Mouse (Mus musculus): ENCODE measurements at regions not wholly inside any gene's neighbourhood (a gene's known extent, or its start where the extent isn't known, plus 50 kb on each side); places are given as distances from the start of the nearest gene placed in this dataset.

DNA sequence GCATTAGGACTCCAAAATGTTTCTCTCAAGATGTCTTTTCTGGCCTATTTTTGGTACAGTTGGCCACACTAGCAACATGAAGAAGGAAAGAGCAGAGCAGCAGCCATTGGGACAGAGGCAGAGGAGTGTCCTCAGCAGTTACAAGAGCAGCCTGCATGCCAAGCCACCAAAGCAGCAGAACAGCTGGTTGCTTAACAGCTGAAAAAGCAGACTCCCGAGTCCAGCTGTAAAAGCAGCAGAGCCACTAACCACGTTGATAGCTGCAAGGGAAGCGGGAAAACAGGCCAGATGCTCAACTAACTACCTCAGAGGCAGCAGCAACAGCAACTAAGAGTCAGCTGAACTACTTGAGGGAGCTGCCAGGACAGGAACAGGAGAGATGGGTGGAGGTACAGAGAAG lies 134.4 kb upstream of the Sh3bp4 start:
- no peak overlapping the region for H3K9ac ChIP-seq (ENCODE audit: low read depth, low read length)
- peaks cover 3% of the 10 kb centered on the region; the same call in 1 of the 2 replicates for H3K4me1 ChIP-seq (ENCODE audit: control insufficient read depth, insufficient read depth, low read length)
- 75% methylated on average over 3 of the region's 3 CpGs for WGBS
- H3K9me3 ChIP-seq (ENCODE audit: control insufficient read depth, low read length), result no peaks in the 10 kb centered on the region
- no peak overlapping the region for H3K4me3 ChIP-seq (ENCODE audit: low read length)
- H3K27me3 ChIP-seq (replicated peaks; ENCODE audit: control insufficient read depth, insufficient read depth, low read length), result no peaks in the 10 kb centered on the region
- no peak for ATAC-seq
- H3K36me3 ChIP-seq (ENCODE audit: control insufficient read depth, insufficient read depth, low read length), result no peaks in the 10 kb centered on the region
- H3K4me2 ChIP-seq (ENCODE audit: low read depth, low read length), result no peak overlapping the region
- no peak overlapping the region for H3K27ac ChIP-seq (ENCODE audit: low read length)

DNA sequence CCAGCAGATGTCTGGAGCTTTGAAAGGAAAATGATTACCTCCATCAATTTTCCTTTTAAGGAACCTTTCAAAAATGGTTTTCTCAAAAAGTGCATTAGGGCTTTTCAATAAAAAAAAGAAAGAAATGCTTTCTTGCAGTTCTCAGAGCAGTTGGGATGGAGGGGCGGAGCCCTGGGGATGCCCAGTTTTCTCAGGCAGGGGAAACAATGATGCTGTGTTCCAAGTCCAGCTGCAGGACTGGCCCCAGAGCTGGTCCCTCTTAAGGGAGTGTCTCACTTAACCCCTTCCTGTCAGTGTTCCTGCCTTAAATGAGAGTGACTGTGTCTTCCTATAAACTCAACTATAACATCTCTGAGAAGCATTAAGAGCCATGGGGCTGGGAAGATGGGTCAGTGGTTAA lies 132.9 kb upstream of the Sh3bp4 start:
- H3K4me3 ChIP-seq (ENCODE audit: low read length), result no peak overlapping the region
- no peak overlapping the region for H3K27ac ChIP-seq (ENCODE audit: low read length)
- H3K4me1 ChIP-seq (ENCODE audit: control insufficient read depth, insufficient read depth, low read length), result peaks cover 3% of the 10 kb centered on the region; the same call in 1 of the 2 replicates
- ATAC-seq, result no peak
- H3K27me3 ChIP-seq (replicated peaks; ENCODE audit: control insufficient read depth, insufficient read depth, low read length), result no peaks in the 10 kb centered on the region
- no peak overlapping the region for H3K4me2 ChIP-seq (ENCODE audit: low read depth, low read length)
- no peak overlapping the region for H3K9ac ChIP-seq (ENCODE audit: low read depth, low read length)
- H3K36me3 ChIP-seq (ENCODE audit: control insufficient read depth, insufficient read depth, low read length), result no peaks in the 10 kb centered on the region
- no peaks in the 10 kb centered on the region for H3K9me3 ChIP-seq (ENCODE audit: control insufficient read depth, low read length)
- 74% methylated on average over 1 of the region's 1 CpGs for WGBS

DNA sequence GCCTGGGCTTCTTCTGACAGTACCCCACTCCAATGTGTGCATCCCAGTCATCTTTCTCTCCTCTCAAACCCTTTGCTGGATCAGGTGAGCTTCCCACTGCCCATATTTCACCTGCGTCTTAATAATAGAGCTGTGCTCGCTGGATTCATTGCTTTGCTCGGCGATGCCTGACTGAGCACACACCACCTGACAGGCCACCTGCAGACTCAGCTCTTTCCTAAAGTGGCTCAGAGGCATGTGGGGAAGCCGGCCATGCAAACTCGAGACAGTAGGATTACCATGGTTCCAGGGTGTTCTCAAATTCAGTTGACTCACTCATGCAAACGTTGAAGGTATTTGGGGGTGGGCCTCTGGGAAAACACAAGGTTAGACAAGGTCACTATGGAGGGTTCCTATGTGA lies 131.8 kb upstream of the Sh3bp4 start:
- Histone ChIP-seq H3K4me1 (ENCODE audit: control insufficient read depth, insufficient read depth, low read length) (peaks cover 5% of the 10 kb centered on the region; the same call in 1 of the 2 replicates), H3K4me3 (ENCODE audit: low read length) (no peak overlapping the region), H3K9ac (ENCODE audit: low read depth, low read length) (no peak overlapping the region), H3K36me3 (ENCODE audit: control insufficient read depth, insufficient read depth, low read length) (no peaks in the 10 kb centered on the region), H3K27me3 (replicated peaks; ENCODE audit: control insufficient read depth, insufficient read depth, low read length) (no peaks in the 10 kb centered on the region), H3K27ac (ENCODE audit: low read length) (no peak overlapping the region), H3K4me2 (ENCODE audit: low read depth, low read length) (no peak overlapping the region), H3K9me3 (ENCODE audit: control insufficient read depth, low read length) (no peaks in the 10 kb centered on the region)
- WGBS, result 73% methylated on average over 7 of the region's 7 CpGs
- no peak for ATAC-seq

DNA sequence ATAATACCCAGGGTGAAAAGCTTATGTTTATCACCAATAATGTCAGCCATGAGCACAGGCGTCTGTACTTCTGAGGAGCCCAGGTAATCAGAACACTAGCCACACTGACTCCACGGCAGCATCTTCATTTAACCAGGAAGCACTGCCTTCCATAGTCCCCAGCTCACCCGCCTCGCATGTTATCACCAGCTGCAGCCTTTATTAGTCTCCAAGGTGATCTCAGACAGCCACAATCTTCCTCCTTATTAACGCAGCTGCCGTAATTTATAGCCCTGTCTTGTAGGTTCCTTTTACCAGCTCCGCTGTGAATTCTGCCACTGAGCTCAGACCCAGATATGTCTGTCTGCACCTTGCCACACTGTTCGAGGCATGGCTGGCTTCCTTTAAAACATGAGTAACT lies 127.2 kb upstream of the Sh3bp4 start:
- no peak overlapping the region for H3K9ac ChIP-seq (ENCODE audit: low read depth, low read length)
- peak; percentile 56; the same call in 1 of the 2 replicates for ATAC-seq
- 0 out of 2 replicates have a peak, but pooled peaks cover 3% of the 10 kb centered on the region for H3K4me1 ChIP-seq (ENCODE audit: control insufficient read depth, insufficient read depth, low read length)
- no peak overlapping the region for H3K4me3 ChIP-seq (ENCODE audit: low read length)
- no peak overlapping the region for H3K27ac ChIP-seq (ENCODE audit: low read length)
- WGBS, result 41% methylated on average over 8 of the region's 8 CpGs
- H3K9me3 ChIP-seq (ENCODE audit: control insufficient read depth, low read length), result no peaks in the 10 kb centered on the region
- no peaks in the 10 kb centered on the region for H3K36me3 ChIP-seq (ENCODE audit: control insufficient read depth, insufficient read depth, low read length)
- H3K4me2 ChIP-seq (ENCODE audit: low read depth, low read length), result no peak overlapping the region
- no peaks in the 10 kb centered on the region for H3K27me3 ChIP-seq (replicated peaks; ENCODE audit: control insufficient read depth, insufficient read depth, low read length)

DNA sequence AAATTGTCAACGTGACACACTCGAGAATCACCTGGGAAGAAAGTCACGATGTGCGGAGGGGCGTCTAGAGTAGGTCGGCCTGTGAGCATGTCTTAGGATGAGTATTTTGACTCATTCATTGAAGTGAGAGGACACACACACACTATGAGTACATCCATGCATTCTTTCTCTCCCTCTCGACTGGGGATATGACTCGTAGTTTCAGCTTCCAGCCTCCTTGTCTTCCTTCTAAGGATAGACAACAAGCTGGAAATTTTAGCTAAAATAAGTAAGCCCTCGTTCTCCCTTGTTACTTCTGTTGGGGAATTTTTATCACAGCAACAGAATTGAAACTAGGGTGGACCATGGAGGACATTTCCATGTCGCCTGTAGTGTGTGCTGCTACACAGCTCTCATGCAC lies 124.3 kb upstream of the Sh3bp4 start:
- H3K4me1 ChIP-seq (ENCODE audit: control insufficient read depth, insufficient read depth, low read length), result 0 out of 2 replicates have a peak, but pooled peaks cover 3% of the 10 kb centered on the region
- no peak for ATAC-seq
- no peak overlapping the region for H3K9ac ChIP-seq (ENCODE audit: low read depth, low read length)
- H3K36me3 ChIP-seq (ENCODE audit: control insufficient read depth, insufficient read depth, low read length), result no peaks in the 10 kb centered on the region
- no peak overlapping the region for H3K4me3 ChIP-seq (ENCODE audit: low read length)
- WGBS, result 86% methylated on average over 10 of the region's 10 CpGs
- H3K9me3 ChIP-seq (ENCODE audit: control insufficient read depth, low read length), result no peaks in the 10 kb centered on the region; the same call in 1 of the 2 replicates
- no peak overlapping the region for H3K4me2 ChIP-seq (ENCODE audit: low read depth, low read length)
- H3K27ac ChIP-seq (ENCODE audit: low read length), result no peak overlapping the region
- H3K27me3 ChIP-seq (replicated peaks; ENCODE audit: control insufficient read depth, insufficient read depth, low read length), result no peaks in the 10 kb centered on the region

DNA sequence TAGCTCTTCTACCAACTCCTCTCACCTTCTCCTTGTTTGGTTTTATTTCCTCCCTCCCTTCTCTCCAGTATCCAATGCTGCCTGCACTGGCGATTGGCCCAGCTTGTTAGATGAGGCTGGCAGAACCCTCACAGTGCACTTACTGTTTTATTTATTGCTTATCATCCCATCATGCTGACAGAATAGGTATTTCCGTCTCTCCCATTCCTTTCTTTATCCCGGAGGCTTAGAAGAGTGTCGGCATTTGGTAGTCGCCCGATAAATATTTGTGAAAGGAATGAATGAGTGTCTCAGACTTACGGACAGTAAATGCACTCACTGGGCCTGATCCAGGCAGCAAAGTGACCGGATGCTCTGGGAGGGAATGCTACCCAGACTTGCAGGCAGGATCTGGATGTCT lies 123.8 kb upstream of the Sh3bp4 start:
- WGBS, result 57% methylated on average over 8 of the region's 8 CpGs
- no peak overlapping the region for H3K9ac ChIP-seq (ENCODE audit: low read depth, low read length)
- H3K36me3 ChIP-seq (ENCODE audit: control insufficient read depth, insufficient read depth, low read length), result no peaks in the 10 kb centered on the region
- H3K4me3 ChIP-seq (ENCODE audit: low read length), result no peak overlapping the region
- ATAC-seq, result no peak
- no peak overlapping the region for H3K4me2 ChIP-seq (ENCODE audit: low read depth, low read length)
- 0 out of 2 replicates have a peak, but pooled peaks cover 3% of the 10 kb centered on the region for H3K4me1 ChIP-seq (ENCODE audit: control insufficient read depth, insufficient read depth, low read length)
- H3K9me3 ChIP-seq (ENCODE audit: control insufficient read depth, low read length), result no peaks in the 10 kb centered on the region; the same call in 1 of the 2 replicates
- H3K27me3 ChIP-seq (replicated peaks; ENCODE audit: control insufficient read depth, insufficient read depth, low read length), result no peaks in the 10 kb centered on the region
- H3K27ac ChIP-seq (ENCODE audit: low read length), result no peak overlapping the region

DNA sequence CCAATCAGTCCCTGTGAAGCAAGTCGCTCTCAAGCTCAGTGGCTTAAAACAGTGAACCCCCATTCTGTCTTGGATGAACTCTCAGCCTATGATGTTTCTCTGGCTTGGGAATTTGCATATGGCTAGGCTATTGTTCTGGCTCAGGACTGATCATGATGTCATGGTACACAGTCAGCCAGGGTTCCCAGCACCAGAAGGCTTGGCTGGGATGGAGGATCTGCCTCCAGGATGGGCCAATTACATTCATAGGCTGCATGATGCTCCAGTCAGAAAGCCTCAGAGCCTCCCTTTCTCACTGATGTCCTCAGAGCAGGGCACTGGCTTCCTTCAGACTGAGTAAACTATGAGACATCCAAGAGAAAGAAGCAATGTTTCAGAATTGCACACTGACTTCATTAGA lies 120.3 kb upstream of the Sh3bp4 start:
- no peak overlapping the region for H3K4me3 ChIP-seq (ENCODE audit: low read length)
- no peaks in the 10 kb centered on the region for H3K27me3 ChIP-seq (replicated peaks; ENCODE audit: control insufficient read depth, insufficient read depth, low read length)
- no peaks in the 10 kb centered on the region for H3K4me1 ChIP-seq (ENCODE audit: control insufficient read depth, insufficient read depth, low read length)
- no peaks in the 10 kb centered on the region for H3K36me3 ChIP-seq (ENCODE audit: control insufficient read depth, insufficient read depth, low read length)
- H3K9ac ChIP-seq (ENCODE audit: low read depth, low read length), result no peak overlapping the region
- no peak overlapping the region for H3K27ac ChIP-seq (ENCODE audit: low read length)
- H3K9me3 ChIP-seq (ENCODE audit: control insufficient read depth, low read length), result no peaks in the 10 kb centered on the region; the same call in 1 of the 2 replicates
- H3K4me2 ChIP-seq (ENCODE audit: low read depth, low read length), result no peak overlapping the region
- ATAC-seq, result no peak
- 88% methylated on average over 1 of the region's 1 CpGs for WGBS

DNA sequence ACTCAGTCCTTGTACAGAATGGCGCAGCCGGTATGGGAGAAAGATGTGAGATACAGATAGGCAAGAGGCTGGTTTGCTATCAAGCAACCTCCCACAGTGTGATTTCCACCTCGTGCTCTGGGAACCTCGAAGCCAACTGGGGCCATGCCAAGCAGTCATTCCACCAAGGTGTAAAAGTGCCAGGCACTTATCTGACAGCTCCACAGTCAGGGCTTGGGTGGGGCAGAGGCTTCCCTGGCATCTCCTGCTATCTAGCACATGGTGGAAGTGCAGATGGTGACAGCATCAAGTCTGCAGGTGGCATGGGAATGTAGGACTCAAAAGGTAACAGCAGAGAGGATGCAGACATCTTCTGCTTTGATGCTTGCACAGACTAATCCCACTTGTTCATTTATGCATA lies 116.7 kb upstream of the Sh3bp4 start:
- H3K36me3 ChIP-seq (ENCODE audit: control insufficient read depth, insufficient read depth, low read length), result no peaks in the 10 kb centered on the region
- no peak overlapping the region for H3K4me2 ChIP-seq (ENCODE audit: low read depth, low read length)
- 80% methylated on average over 4 of the region's 4 CpGs for WGBS
- no peak overlapping the region for H3K9ac ChIP-seq (ENCODE audit: low read depth, low read length)
- ATAC-seq, result no peak
- H3K4me1 ChIP-seq (ENCODE audit: control insufficient read depth, insufficient read depth, low read length), result no peaks in the 10 kb centered on the region
- no peak overlapping the region for H3K27ac ChIP-seq (ENCODE audit: low read length)
- H3K27me3 ChIP-seq (replicated peaks; ENCODE audit: control insufficient read depth, insufficient read depth, low read length), result no peaks in the 10 kb centered on the region
- no peaks in the 10 kb centered on the region; the same call in 1 of the 2 replicates for H3K9me3 ChIP-seq (ENCODE audit: control insufficient read depth, low read length)
- no peak overlapping the region for H3K4me3 ChIP-seq (ENCODE audit: low read length)

DNA sequence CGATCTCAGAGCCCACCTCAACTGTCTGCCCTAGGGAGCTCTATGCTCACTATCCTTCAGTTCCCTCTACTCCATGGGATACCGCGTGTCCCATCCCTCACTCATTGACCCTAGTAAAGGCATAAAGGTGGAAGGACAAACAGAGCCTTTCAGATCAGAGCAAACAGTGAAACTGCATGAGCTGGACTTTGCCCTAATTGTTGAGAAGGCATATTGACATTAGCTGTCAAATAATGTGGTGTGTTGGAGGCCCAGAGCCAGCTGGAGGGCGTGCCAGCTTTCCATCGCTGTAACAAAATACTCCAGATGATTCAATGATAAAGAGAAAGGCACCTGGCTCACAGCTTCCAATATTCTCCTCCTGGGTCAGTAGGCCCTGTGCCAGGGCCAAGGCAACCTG lies 115.4 kb upstream of the Sh3bp4 start:
- H3K9me3 ChIP-seq (ENCODE audit: control insufficient read depth, low read length), result no peaks in the 10 kb centered on the region
- WGBS, result 60% methylated on average over 5 of the region's 5 CpGs
- no peaks in the 10 kb centered on the region for H3K4me1 ChIP-seq (ENCODE audit: control insufficient read depth, insufficient read depth, low read length)
- no peaks in the 10 kb centered on the region for H3K36me3 ChIP-seq (ENCODE audit: control insufficient read depth, insufficient read depth, low read length)
- ATAC-seq, result peak; percentile 90
- H3K27me3 ChIP-seq (replicated peaks; ENCODE audit: control insufficient read depth, insufficient read depth, low read length), result no peaks in the 10 kb centered on the region
- H3K4me3 ChIP-seq (ENCODE audit: low read length), result no peak overlapping the region
- H3K4me2 ChIP-seq (ENCODE audit: low read depth, low read length), result no peak overlapping the region
- H3K9ac ChIP-seq (ENCODE audit: low read depth, low read length), result no peak overlapping the region
- H3K27ac ChIP-seq (ENCODE audit: low read length), result peak overlapping the region; percentile 57

DNA sequence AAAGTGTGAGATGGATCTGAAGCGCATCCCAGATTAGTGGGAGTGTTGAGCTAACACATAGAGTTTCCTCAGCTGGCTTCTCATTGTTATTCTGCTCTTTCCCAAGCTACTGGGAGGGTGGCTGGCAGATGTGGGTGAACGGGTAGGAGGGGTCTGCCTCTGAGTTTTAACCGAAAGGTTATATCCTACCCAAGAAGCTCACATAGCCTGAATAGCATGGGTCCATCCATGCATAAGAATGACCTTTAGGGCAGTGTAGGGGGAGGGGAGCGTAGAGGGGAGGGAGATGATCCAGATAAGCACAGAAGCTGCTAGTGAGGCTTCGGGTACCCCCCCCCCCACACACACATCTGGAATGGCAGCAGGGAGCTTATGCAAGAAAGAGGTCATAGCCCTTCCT lies 113.2 kb upstream of the Sh3bp4 start:
- 91% methylated on average over 5 of the region's 5 CpGs for WGBS
- no peak overlapping the region for H3K27ac ChIP-seq (ENCODE audit: low read length)

More for the DNA sequence above, 113.2 kb upstream of the Sh3bp4 start:
- H3K27me3 ChIP-seq (replicated peaks; ENCODE audit: control insufficient read depth, insufficient read depth, low read length), result no peaks in the 10 kb centered on the region
- no peak overlapping the region for H3K4me2 ChIP-seq (ENCODE audit: low read depth, low read length)
- H3K36me3 ChIP-seq (ENCODE audit: control insufficient read depth, insufficient read depth, low read length), result no peaks in the 10 kb centered on the region
- no peak for ATAC-seq
- H3K9me3 ChIP-seq (ENCODE audit: control insufficient read depth, low read length), result no peaks in the 10 kb centered on the region
- no peak overlapping the region for H3K4me3 ChIP-seq (ENCODE audit: low read length)
- H3K4me1 ChIP-seq (ENCODE audit: control insufficient read depth, insufficient read depth, low read length), result no peaks in the 10 kb centered on the region
- H3K9ac ChIP-seq (ENCODE audit: low read depth, low read length), result no peak overlapping the region

Data from intestine, embryonic 16.5 days (tissue).